Mouse (Mus musculus) stomach, postnatal 0 days (tissue): ENCODE measurements around the gene Ywhae.

Experiments used
- CTCF ChIP-seq: IDR thresholded peaks from 2 replicates; pipeline ENCODE4 v1.5.1; 2016; ENCODE audit warnings: antibody characterized with exemption, low read depth, mild to moderate bottlenecking, moderate library complexity
- EP300 ChIP-seq: optimal IDR thresholded peaks from 2 replicates; pipeline ENCODE3; 2016; ENCODE audit warnings: antibody characterized with exemption

- TF ChIP-seq CTCF (no peak), EP300 (no peak)
Measured at GRCm38 (mm10) chr11:75795321-75795636, 62.6 kb downstream of the Ywhae start.
